Mouse (Mus musculus): Measurements from ENCODE around the gene Fkbpl. TPM values are rescaled to one million over a fixed set of nuclear protein-coding genes. Genes with fewer than 3 reads are reported as not detected.

The Fkbpl gene
- polyA plus RNA-seq, 1 experiment from 2014 or later = 15.8 TPM

GRCm38 (mm10) chr17:34611050-34611449 is 33.5 kb upstream of the Fkbpl start:
- H3K4me3 ChIP-seq (replicated peaks) = no peak overlapping the region
- no peak for ATAC-seq (ENCODE audit: low FRiP score)
- H3K4me2 ChIP-seq = no peak overlapping the region
- H3K27me3 ChIP-seq (replicated peaks) = no peaks in the 10 kb centered on the region
- no peaks in the 10 kb centered on the region for H3K9me3 ChIP-seq (replicated peaks)
- peaks cover 29% of the 10 kb centered on the region for H3K4me1 ChIP-seq
- H3K36me3 ChIP-seq = peaks cover 50% of the 10 kb centered on the region
- 89% methylated on average over 8 of the region's 8 CpGs for WGBS
- H3K9ac ChIP-seq (replicated peaks) = no peak overlapping the region
- no peak overlapping the region for H3K27ac ChIP-seq (replicated peaks)

- Histone ChIP-seq H3K4me2 (no peak overlapping the region), H3K36me3 (peaks cover 65% of the 10 kb centered on the region), H3K27ac (replicated peaks) (no peak overlapping the region), H3K9ac (replicated peaks) (no peak overlapping the region), H3K4me3 (replicated peaks) (no peak overlapping the region), H3K9me3 (replicated peaks) (no peaks in the 10 kb centered on the region), H3K4me1 (peaks cover 11% of the 10 kb centered on the region), H3K27me3 (replicated peaks) (no peaks in the 10 kb centered on the region)
- no peak for ATAC-seq (ENCODE audit: low FRiP score)
- 91% methylated on average over 11 of the region's 11 CpGs for WGBS
Observed at GRCm38 (mm10) chr17:34613054-34613645, 31.4 kb upstream of the Fkbpl start.

GRCm38 (mm10) chr17:34613830-34614229 is 30.7 kb upstream of the Fkbpl start:
- WGBS = 86% methylated on average over 10 of the region's 10 CpGs
- Histone ChIP-seq H3K36me3 (peaks cover 65% of the 10 kb centered on the region), H3K9me3 (replicated peaks) (no peaks in the 10 kb centered on the region), H3K4me3 (replicated peaks) (no peak overlapping the region), H3K27ac (replicated peaks) (no peak overlapping the region), H3K9ac (replicated peaks) (no peak overlapping the region), H3K4me2 (no peak overlapping the region), H3K4me1 (peaks cover 4% of the 10 kb centered on the region), H3K27me3 (replicated peaks) (no peaks in the 10 kb centered on the region)
- no peak for ATAC-seq (ENCODE audit: low FRiP score)

- Histone ChIP-seq H3K4me3 (replicated peaks) (no peak within 1 kb of the TSS), H3K9me3 (replicated peaks) (no peaks in the 10 kb centered on the region), H3K36me3 (peaks cover 66% of the 10 kb centered on the region), H3K27me3 (replicated peaks) (no peaks in the 10 kb centered on the region), H3K9ac (replicated peaks) (no peak within 1 kb of the TSS), H3K4me1 (no peaks in the 10 kb centered on the region), H3K27ac (replicated peaks) (0 out of 2 replicates have a peak within 1 kb of the TSS, but pooled peaks have one; percentile 9), H3K4me2 (no peak within 1 kb of the TSS; the same call in 1 of the 2 replicates)
- 62% methylated on average over 6 of the region's 6 CpGs for WGBS
- no peak for ATAC-seq (ENCODE audit: low FRiP score)
Observed at GRCm38 (mm10) chr17:34615871-34616270, 28.7 kb upstream of the Fkbpl start, which contains the start of gene Egfl8. Egfl8 (minus strand) TSS chr17:34615971.

DNA sequence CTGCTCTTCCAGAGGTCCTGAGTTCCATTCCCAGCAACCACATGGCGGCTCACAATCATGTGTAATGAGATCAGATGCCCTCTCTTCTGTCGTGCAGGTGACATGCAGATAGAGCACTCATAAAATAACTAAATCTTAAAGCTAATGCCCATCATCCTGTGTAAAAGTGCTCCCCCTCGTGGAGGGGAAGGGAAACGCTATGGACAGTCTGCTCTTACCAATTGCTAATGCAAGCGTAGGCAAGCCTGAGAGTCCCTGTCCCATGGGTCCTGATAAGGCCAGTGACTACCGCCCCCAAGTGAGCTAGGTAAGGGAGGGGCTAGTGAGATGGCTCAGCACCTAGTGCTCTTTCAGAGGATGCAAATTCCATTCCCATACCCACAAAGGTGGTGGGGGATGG is 25.6 kb upstream of the Fkbpl start:
- Histone ChIP-seq H3K4me1 (no peaks in the 10 kb centered on the region), H3K36me3 (peaks cover 59% of the 10 kb centered on the region), H3K27me3 (replicated peaks) (no peaks in the 10 kb centered on the region), H3K4me3 (replicated peaks) (no peak overlapping the region), H3K9ac (replicated peaks) (no peak overlapping the region), H3K27ac (replicated peaks) (no peak overlapping the region), H3K4me2 (no peak overlapping the region), H3K9me3 (replicated peaks) (no peaks in the 10 kb centered on the region)
- no peak for ATAC-seq (ENCODE audit: low FRiP score)
- WGBS = 12% methylated on average over 6 of the region's 6 CpGs

DNA sequence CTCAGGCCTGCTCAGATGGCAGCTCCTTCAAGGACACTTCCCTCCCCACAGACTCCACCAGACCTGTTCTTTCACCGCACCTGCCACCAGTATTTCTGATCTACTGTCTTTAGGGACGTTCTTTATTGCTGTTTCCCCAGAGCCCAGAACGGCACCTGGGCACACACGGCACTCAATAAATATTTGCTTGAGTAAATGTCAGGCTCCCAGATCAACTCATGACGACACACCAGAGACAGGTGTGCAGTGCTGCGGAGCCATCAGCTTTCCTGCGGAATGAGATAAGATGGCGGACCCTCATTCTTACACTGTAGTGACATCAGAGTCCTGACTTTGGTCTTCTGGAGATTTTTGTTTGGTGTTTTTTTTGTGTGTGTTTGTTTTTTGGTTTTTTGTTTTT is 23.6 kb upstream of the Fkbpl start:
- Histone ChIP-seq H3K27me3 (replicated peaks) (no peaks in the 10 kb centered on the region), H3K27ac (replicated peaks) (no peak overlapping the region)
- 74% methylated on average over 8 of the region's 8 CpGs for WGBS

DNA sequence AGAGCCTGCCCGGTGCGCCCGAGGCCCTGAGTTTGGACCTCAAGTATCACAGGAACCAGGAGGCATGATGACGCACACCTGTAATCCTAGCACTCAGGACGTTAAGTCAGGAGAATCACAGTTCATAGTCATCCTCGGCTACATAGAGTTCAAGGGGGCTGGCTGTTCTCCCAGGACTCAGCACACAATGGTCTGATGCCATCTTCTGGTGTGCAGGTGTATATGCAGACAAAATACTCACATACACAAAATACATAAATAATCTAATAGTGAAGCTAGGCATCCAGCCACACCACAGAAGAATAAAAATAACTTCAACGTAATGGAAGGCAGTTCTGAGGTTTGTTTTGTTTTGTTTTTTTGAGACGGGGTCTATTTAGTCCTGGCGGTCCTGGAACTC is 21.4 kb upstream of the Fkbpl start:
- no peak overlapping the region for H3K4me3 ChIP-seq (replicated peaks)
- no peak overlapping the region for H3K4me2 ChIP-seq
- peaks cover 22% of the 10 kb centered on the region for H3K4me1 ChIP-seq
- 87% methylated on average over 9 of the region's 9 CpGs for whole genome bisulfite sequencing
- no peaks in the 10 kb centered on the region for H3K9me3 ChIP-seq (replicated peaks)
- no peak overlapping the region for H3K9ac ChIP-seq (replicated peaks)
- no peak overlapping the region for H3K27ac ChIP-seq (replicated peaks)
- H3K27me3 ChIP-seq (replicated peaks) = no peaks in the 10 kb centered on the region
- peaks cover 33% of the 10 kb centered on the region for H3K36me3 ChIP-seq
- no peak for ATAC-seq (ENCODE audit: low FRiP score)

More for the DNA sequence above, 23.6 kb upstream of the Fkbpl start:
- no peak overlapping the region for H3K4me2 ChIP-seq
- H3K9me3 ChIP-seq (replicated peaks) = no peaks in the 10 kb centered on the region
- H3K36me3 ChIP-seq = peaks cover 48% of the 10 kb centered on the region
- ATAC-seq (ENCODE audit: low FRiP score) = no peak
- H3K9ac ChIP-seq (replicated peaks) = no peak overlapping the region
- peaks cover 9% of the 10 kb centered on the region for H3K4me1 ChIP-seq
- no peak overlapping the region for H3K4me3 ChIP-seq (replicated peaks)

DNA sequence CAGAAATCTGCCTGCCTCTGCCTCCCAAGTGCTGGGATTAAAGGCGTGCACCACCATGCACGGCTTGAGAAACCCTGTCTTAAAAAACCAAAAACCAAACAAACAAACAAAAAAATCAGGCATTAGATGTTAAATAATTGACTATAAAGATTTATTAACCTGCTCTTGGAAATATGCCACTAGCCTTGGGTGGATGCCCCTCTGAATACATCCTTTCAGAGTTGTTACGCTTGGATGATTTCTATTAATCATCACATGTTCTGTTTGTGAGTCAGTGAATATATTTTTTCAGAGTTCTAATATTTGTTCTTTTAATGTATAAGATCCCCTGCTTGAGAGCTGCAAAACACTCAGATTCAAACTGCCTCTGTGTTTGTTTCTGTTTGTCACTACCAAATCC is 19.6 kb upstream of the Fkbpl start:
- WGBS = 95% methylated on average over 3 of the region's 3 CpGs
- Histone ChIP-seq H3K9ac (replicated peaks) (no peak overlapping the region), H3K27ac (replicated peaks) (no peak overlapping the region), H3K9me3 (replicated peaks) (no peaks in the 10 kb centered on the region), H3K4me1 (peaks cover 40% of the 10 kb centered on the region), H3K27me3 (replicated peaks) (no peaks in the 10 kb centered on the region; the same call in 1 of the 2 replicates), H3K4me3 (replicated peaks) (no peak overlapping the region), H3K36me3 (peaks cover 27% of the 10 kb centered on the region), H3K4me2 (no peak overlapping the region)
- ATAC-seq (ENCODE audit: low FRiP score) = no peak

- 53% methylated on average over 16 of the region's 16 CpGs for WGBS
- H3K9me3 ChIP-seq (replicated peaks) = no peaks in the 10 kb centered on the region
- peak overlapping the region; percentile 78 for H3K4me3 ChIP-seq (replicated peaks)
- peaks cover 52% of the 10 kb centered on the region for H3K4me1 ChIP-seq
- peaks cover 21% of the 10 kb centered on the region for H3K36me3 ChIP-seq
- no peak for ATAC-seq (ENCODE audit: low FRiP score)
- peak overlapping the region; percentile 93 for H3K27ac ChIP-seq (replicated peaks)
- H3K27me3 ChIP-seq (replicated peaks) = peaks cover 5% of the 10 kb centered on the region; the same call in 1 of the 2 replicates
- peak overlapping the region; percentile 70 for H3K9ac ChIP-seq (replicated peaks)
- peak overlapping the region; percentile 90 for H3K4me2 ChIP-seq
Observed at GRCm38 (mm10) chr17:34626062-34626772, 18.3 kb upstream of the Fkbpl start.

- peak overlapping the region; percentile 93 for H3K27ac ChIP-seq (replicated peaks)
- H3K9me3 ChIP-seq (replicated peaks) = no peaks in the 10 kb centered on the region
- H3K9ac ChIP-seq (replicated peaks) = peak overlapping the region; percentile 70
- 0% methylated on average over 18 of the region's 18 CpGs for WGBS
- ATAC-seq (ENCODE audit: low FRiP score) = peak; percentile 46
- H3K36me3 ChIP-seq = peaks cover 21% of the 10 kb centered on the region
- H3K4me2 ChIP-seq = peak overlapping the region; percentile 90
- peak overlapping the region; percentile 78 for H3K4me3 ChIP-seq (replicated peaks)
- peaks cover 57% of the 10 kb centered on the region for H3K4me1 ChIP-seq
- H3K27me3 ChIP-seq (replicated peaks) = peaks cover 10% of the 10 kb centered on the region; the same call in 1 of the 2 replicates
Observed at GRCm38 (mm10) chr17:34626773-34627092, 17.8 kb upstream of the Fkbpl start.

GRCm38 (mm10) chr17:34627093-34627942 is 17.2 kb upstream of the Fkbpl start:
- ATAC-seq (ENCODE audit: low FRiP score) = peak; percentile 77
- Histone ChIP-seq H3K27ac (replicated peaks) (peak overlapping the region; percentile 93), H3K9me3 (replicated peaks) (no peaks in the 10 kb centered on the region), H3K36me3 (peaks cover 17% of the 10 kb centered on the region), H3K27me3 (replicated peaks) (peaks cover 10% of the 10 kb centered on the region; the same call in 1 of the 2 replicates), H3K9ac (replicated peaks) (peak overlapping the region; percentile 70), H3K4me3 (replicated peaks) (peak overlapping the region; percentile 78), H3K4me1 (peaks cover 63% of the 10 kb centered on the region), H3K4me2 (peak overlapping the region; percentile 90)
- under 1% methylated on average over 43 of the region's 45 CpGs for WGBS
